Mouse (Mus musculus) Patski (cell line): ENCODE measurements around the gene Gemin6. TPM values are rescaled to one million over a fixed set of nuclear protein-coding genes. Genes with fewer than 3 reads are reported as not detected.
"Not testable (repeated sequence)": the region's sequence is repeated elsewhere in the genome, so short reads cannot be mapped to it uniquely, and the experiment has no call there.

Experiments used
- ATAC-seq: fragments of 100-300 bp; one replicate; pipeline ENCODE4 v1.8.0; 2021
- CTCF ChIA-PET: fragments of 350-600 bp; sonication (Branson Sonifier 250); formaldehyde crosslinking; loops from one replicate; lab custom pipeline; 2022; ENCODE audit warnings: inconsistent platforms; lab: Charles Lee
- POLR2A ChIA-PET: fragments of 350-600 bp; sonication (Branson Sonifier 250); formaldehyde crosslinking; loops from one replicate; lab custom pipeline; 2022; ENCODE audit warnings: antibody characterized with exemption, inconsistent platforms; lab: Charles Lee
- DNase-seq: peaks from one replicate; pipeline ENCODE4 v3.0.0-alpha.2; 2011; ENCODE audit warnings: low read depth, low spot score
- H3K27me3 ChIP-seq: fragments of 371-371 bp; one replicate; pipeline ENCODE4 v1.5.1; 2021
- CTCF ChIP-seq: fragments of 100-300 bp; IDR thresholded peaks from one replicate; pipeline ENCODE4 v1.5.1; 2021
- in situ Hi-C: fragments of 300-500 bp; cut with MboI; formaldehyde crosslinking; loops from 3 replicates; pipeline ENCODE4 v1.11.1; 2018; ENCODE audit warnings: low pct_unique_long_range_greater_than_20kb, mixed read lengths
- polyA plus RNA-seq: library from polyadenylated mRNA; unstranded; gene quantifications from one replicate; pipeline ENCODE4 v1.2.3, GENCODE M21; 2021

Gene Gemin6
- polyA plus RNA-seq, 1 experiment from 2014 or later: 16.4 TPM

- ChIA-PET POLR2A (interaction anchor here (0.5 kb wide), 1 partner anchor 26 kb away, joined by 6 read pairs; no protein-coding TSS in a partner anchor), CTCF (no interaction called here)
- H3K27me3 ChIP-seq: no peaks in the 10 kb centered on the region
- TF ChIP-seq CTCF: no peak
- no peak for DNase-seq
- in situ Hi-C loops: no loop called here
- ATAC-seq: no peak
These were observed 42.8 kb downstream of the Gemin6 start for GRCm38 (mm10) chr17:80267065-80267464.

- no peaks in the 10 kb centered on the region for H3K27me3 ChIP-seq
- no peak for TF ChIP-seq CTCF
- ATAC-seq (no peak), DNase-seq (no peak)
- CTCF ChIA-PET: no interaction called here
- in situ Hi-C loops: no loop called here
- POLR2A ChIA-PET: no interaction called here
These were observed 43.9 kb downstream of the Gemin6 start for GRCm38 (mm10) chr17:80268151-80268550.

- CTCF ChIA-PET: interaction anchor here (1.3 kb wide), 1 partner anchor 11 kb away, joined by 4 read pairs; no protein-coding TSS in a partner anchor
- POLR2A ChIA-PET: interaction anchor here (1.0 kb wide), 1 partner anchor 9 kb away, joined by 4 read pairs; no protein-coding TSS in a partner anchor
- DNase-seq, ATAC-seq, H3K27me3 ChIP-seq, in situ Hi-C loops: not testable (repeated sequence)
These were observed 46.4 kb downstream of the Gemin6 start for GRCm38 (mm10) chr17:80270622-80271021.

Other genes starting within 250 kb of the Gemin6 start
- 65.9 TPM for gene Hnrnpll, start 162.1 kb upstream of the Gemin6 start, polyA plus RNA-seq
- 45.3 TPM for gene Galm, start 97.0 kb upstream of the Gemin6 start, polyA plus RNA-seq
- gene Srsf7, start 17.1 kb upstream of the Gemin6 start, polyA plus RNA-seq: 192 TPM
- 0.14 TPM for gene Ttc39d, start 17.0 kb upstream of the Gemin6 start, polyA plus RNA-seq
- gene Morn2, start 65.8 kb downstream of the Gemin6 start, polyA plus RNA-seq: 47.2 TPM
- 21.1 TPM for gene Dhx57, start 66.0 kb downstream of the Gemin6 start, polyA plus RNA-seq
- gene Arhgef33, start 83.0 kb downstream of the Gemin6 start, polyA plus RNA-seq: 0.80 TPM
- not detected for gene Gm10190, start 149.1 kb downstream of the Gemin6 start, polyA plus RNA-seq